In the genomic region with DNA sequence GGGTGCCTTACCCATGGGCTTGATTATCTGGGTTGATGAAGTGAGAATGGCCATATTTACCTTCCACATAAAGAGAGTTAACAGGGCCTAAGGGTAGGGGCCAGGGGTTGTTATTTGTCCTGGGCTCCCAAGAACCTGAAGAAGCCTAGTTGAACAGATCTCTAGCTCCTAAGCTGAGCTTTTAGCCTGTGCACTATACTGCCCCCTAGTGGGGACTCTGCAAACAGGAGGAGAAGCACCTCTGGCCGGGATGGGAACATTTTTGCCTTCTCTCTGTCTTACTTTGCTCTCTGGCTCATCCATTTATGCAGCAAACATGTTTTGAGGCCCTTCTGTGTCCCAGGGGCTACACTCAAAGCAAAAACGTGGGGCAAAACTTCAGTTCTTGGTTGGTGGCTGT, we compare ENCODE assay signal across 8 mouse cellular contexts. TPM values are rescaled to one million over a fixed set of nuclear protein-coding genes. Genes with fewer than 3 reads are reported as not detected.
A peak's percentile ranks its signal among the peaks of the same experiment; 100 is the strongest.
DNase-seq lines count a peak whose midpoint lies in the region; ATAC-seq and TF ChIP-seq lines count a peak whose summit lies in the region.
"Had no signal": no experiment of that assay in that cellular context is flagged by ENCODE, and none has a peak within 500 bp of the region (broad histone marks: within the 10 kb centered on the region; RNA-seq: fewer than 3 reads in every experiment).

No protein-coding gene starts in this region.

- H3K27me3 ChIP-seq in heart, postnatal 0 days (ENCODE audit: control insufficient read depth, insufficient read depth, low read length): no peaks in the 10 kb centered on the region
- no peaks in the 10 kb centered on the region for H3K27me3 ChIP-seq in liver, embryonic 13.5 days
- H3K27me3 ChIP-seq: neural tube, embryonic 12.5 days had no signal

- peak; percentile 92 for TF ChIP-seq CTCF in heart, postnatal 0 days (IDR thresholded peaks at IDR 0.05; ENCODE audit: low read depth)

- H3K9ac ChIP-seq in heart, postnatal 0 days (replicated peaks; ENCODE audit: low read depth, low read length): no peak overlapping the region
- no peak overlapping the region for H3K9ac ChIP-seq in liver, embryonic 13.5 days
- H3K9ac ChIP-seq: neural tube, embryonic 12.5 days had no signal

- WGBS in heart, postnatal 0 days: 10% methylated on average over 2 of the region's 2 CpGs
- 6% methylated on average over 2 of the region's 2 CpGs for WGBS in liver, embryonic 13.5 days (ENCODE audit: insufficient replicate concordance)

- no peak overlapping the region for H3K27ac ChIP-seq in heart, postnatal 0 days (ENCODE audit: low read depth)
- no peak overlapping the region for H3K27ac ChIP-seq in liver, embryonic 13.5 days
- H3K27ac ChIP-seq: neural tube, embryonic 12.5 days had no signal

- H3K9me3 ChIP-seq in heart, postnatal 0 days (replicated peaks; ENCODE audit: control insufficient read depth, low read length): no peaks in the 10 kb centered on the region
- H3K9me3 ChIP-seq in liver, embryonic 13.5 days (replicated peaks): no peaks in the 10 kb centered on the region
- H3K9me3 ChIP-seq: neural tube, embryonic 12.5 days had no signal

- peaks cover 20% of the 10 kb centered on the region for H3K36me3 ChIP-seq in heart, postnatal 0 days (replicated peaks; ENCODE audit: control insufficient read depth, insufficient read depth, low read length)
- H3K36me3 ChIP-seq in liver, embryonic 13.5 days: peaks cover 30% of the 10 kb centered on the region

- no peak for TF ChIP-seq EP300 in heart, postnatal 0 days (IDR thresholded peaks at IDR 0.05; ENCODE audit: low read depth)

- H3K4me1 ChIP-seq in heart, postnatal 0 days (ENCODE audit: control insufficient read depth, insufficient read depth): peaks cover 46% of the 10 kb centered on the region
- peaks cover 4% of the 10 kb centered on the region; the same call in 1 of the 2 replicates for H3K4me1 ChIP-seq in liver, embryonic 13.5 days (replicated peaks)

- peak; percentile 65 for DNase-seq in right cerebral cortex, postnatal 4 days
- no peak for DNase-seq in right cerebral cortex, postnatal 25 days
- DNase-seq in adrenal gland, postnatal 25 days: peak; percentile 51
- DNase-seq in embryo, embryonic 11.5 days (ENCODE audit: low read depth, low spot score): peak; percentile 59
- peak; percentile 68 for DNase-seq in heart, postnatal 0 days (ENCODE audit: low spot score)
- DNase-seq in liver, embryonic 13.5 days: peak; percentile 54
- DNase-seq in skeletal muscle tissue, adult 2 months (ENCODE audit: low read depth, low spot score): peak; percentile 67

- peak; percentile 22; the same call in 1 of the 2 replicates for ATAC-seq in heart, postnatal 0 days (ENCODE audit: insufficient read depth, low read depth)
- ATAC-seq in liver, embryonic 13.5 days (ENCODE audit: low read depth): no peak

- H3K4me2 ChIP-seq in heart, postnatal 0 days (ENCODE audit: low read depth, low read length): no peak overlapping the region
- H3K4me2 ChIP-seq in liver, embryonic 13.5 days: no peak overlapping the region

- no peak overlapping the region for H3K4me3 ChIP-seq in heart, postnatal 0 days (ENCODE audit: low read depth, low read length)
- H3K4me3 ChIP-seq in liver, embryonic 13.5 days (replicated peaks): no peak overlapping the region
- H3K4me3 ChIP-seq: neural tube, embryonic 12.5 days had no signal

RNA-seq across cellular contexts. Expression of a gene that starts 11.2 kb away (rescaled TPM):
- 0.91 TPM in 1 of 2 replicates, not detected in the other for total RNA-seq in adrenal gland, postnatal 25 days (2021)
- 293 and 299 TPM in 2 replicates for total RNA-seq in heart, postnatal 0 days (2014; rRNA removed; ENCODE audit: low replicate concordance)
- 455 and 518 TPM in 2 replicates for polyA plus RNA-seq in heart, postnatal 0 days (2015; fragmentation: Nextera tagmentation; extraction: Ambion mirVana)
- 0.15 and 0.59 TPM in 2 replicates for polyA plus RNA-seq in liver, embryonic 13.5 days (2015; fragmentation: Nextera tagmentation; extraction: Ambion mirVana)

RNA-seq across cellular contexts. Expression of a gene that starts 13.8 kb away (rescaled TPM):
- total RNA-seq in adrenal gland, postnatal 25 days (2021): 458 and 547 TPM in 2 replicates
- 4.2 TPM in 1 of 2 replicates, not detected in the other for total RNA-seq in heart, postnatal 0 days (2014; rRNA removed; ENCODE audit: low replicate concordance)
- 0.26 TPM in 1 of 2 replicates, not detected in the other for polyA plus RNA-seq in heart, postnatal 0 days (2015; fragmentation: Nextera tagmentation; extraction: Ambion mirVana)
- polyA plus RNA-seq in liver, embryonic 13.5 days (2015; fragmentation: Nextera tagmentation; extraction: Ambion mirVana): not detected in 2 replicates

RNA-seq across cellular contexts. Expression of a gene that starts 14.2 kb away (rescaled TPM):
- 23.6 and 23.9 TPM in 2 replicates for total RNA-seq in adrenal gland, postnatal 25 days (2021)
- 44.8 and 53.6 TPM in 2 replicates for total RNA-seq in heart, postnatal 0 days (2014; rRNA removed; ENCODE audit: low replicate concordance)
- 34.7 and 35.3 TPM in 2 replicates for polyA plus RNA-seq in heart, postnatal 0 days (2015; fragmentation: Nextera tagmentation; extraction: Ambion mirVana)
- polyA plus RNA-seq in liver, embryonic 13.5 days (2015; fragmentation: Nextera tagmentation; extraction: Ambion mirVana): 14.1 and 15.7 TPM in 2 replicates

RNA-seq across cellular contexts. Expression of a gene that starts 24.2 kb away (rescaled TPM):
- total RNA-seq in adrenal gland, postnatal 25 days (2021): 0.24 TPM in 1 of 2 replicates, not detected in the other
- 16.3 and 18.6 TPM in 2 replicates for total RNA-seq in heart, postnatal 0 days (2014; rRNA removed; ENCODE audit: low replicate concordance)
- 32.1 and 38.5 TPM in 2 replicates for polyA plus RNA-seq in heart, postnatal 0 days (2015; fragmentation: Nextera tagmentation; extraction: Ambion mirVana)
- polyA plus RNA-seq in liver, embryonic 13.5 days (2015; fragmentation: Nextera tagmentation; extraction: Ambion mirVana): 0.13 and 0.19 TPM in 2 replicates

RNA-seq across cellular contexts. Expression of a gene that starts 27.9 kb away (rescaled TPM):
- 3.6 and 6.5 TPM in 2 replicates for total RNA-seq in adrenal gland, postnatal 25 days (2021)
- total RNA-seq in heart, postnatal 0 days (2014; rRNA removed; ENCODE audit: low replicate concordance): 35.7 and 46.0 TPM in 2 replicates
- 15.9 and 18.2 TPM in 2 replicates for polyA plus RNA-seq in heart, postnatal 0 days (2015; fragmentation: Nextera tagmentation; extraction: Ambion mirVana)
- polyA plus RNA-seq in liver, embryonic 13.5 days (2015; fragmentation: Nextera tagmentation; extraction: Ambion mirVana): 3.1 and 3.8 TPM in 2 replicates

Comparison
In these comparisons a context has a peak if more than half of its experiments do, and no peak if none do; other contexts are left out.
1. RNA of a gene that starts 11.2 kb away (total RNA-seq): 293 to 299 TPM in heart, postnatal 0 days; 0.91 TPM in adrenal gland, postnatal 25 days; every median in the first group is over 100 times any median in the second.
2. RNA of a gene that starts 13.8 kb away (total RNA-seq): 458 to 547 TPM in adrenal gland, postnatal 25 days; 4.2 TPM in heart, postnatal 0 days; every median in the first group is over 10 times any median in the second.